Mouse (Mus musculus): ENCODE data around the gene Cst13.
"Not testable (repeated sequence)": the region's sequence is repeated elsewhere in the genome, so short reads cannot be mapped to it uniquely, and the experiment has no call there.

Gene Cst13

DNA sequence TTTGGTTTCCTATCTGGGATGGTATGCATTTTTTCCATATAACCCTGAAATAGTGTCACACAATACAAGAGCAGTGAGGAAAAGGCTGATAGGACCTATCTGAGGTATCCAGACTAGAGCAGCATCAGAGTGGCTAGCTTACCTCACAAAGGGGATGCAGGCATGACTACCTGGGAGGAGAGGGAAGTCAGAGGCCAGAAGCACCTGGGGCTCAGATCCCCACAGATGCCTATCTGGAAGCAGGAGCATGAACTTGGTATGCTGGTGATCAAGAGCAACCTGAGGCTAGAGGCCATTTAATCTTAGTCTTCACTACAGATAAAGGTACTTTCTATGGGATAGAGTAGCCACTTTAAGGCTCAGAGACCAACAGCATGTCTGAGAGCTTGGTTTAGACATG is at the start of gene Cst13:
Cst13 (plus strand) TSS at position 173 of the 400 bp plus-strand sequence.
- DNase-seq (ENCODE audit: low read depth) = no peak

GRCm38 (mm10) chr2:148771397-148771796 is 48.5 kb upstream of the Cst13 start, which contains the start of gene Cst11:
Gene Cst11, minus strand, starts transcription at chr2:148771497.
- DNase-seq (ENCODE audit: low read depth) = not testable (repeated sequence)

GRCm38 (mm10) chr2:148781709-148782108 is 38.2 kb upstream of the Cst13 start, which contains the start of gene 8030411F24Rik:
Gene 8030411F24Rik, plus strand, starts transcription at chr2:148782009.
- no peak for DNase-seq (ENCODE audit: low read depth)

GRCm38 (mm10) chr2:148789142-148789541 is 30.7 kb upstream of the Cst13 start, which contains the start of gene Cst12:
Gene Cst12, plus strand, starts transcription at chr2:148789361.
- no peak for DNase-seq (ENCODE audit: low read depth)

- no peak for DNase-seq (ENCODE audit: low read depth)
These were observed 21.4 kb upstream of the Cst13 start, which contains the start of gene Cst8 for GRCm38 (mm10) chr2:148798485-148798884. Gene Cst8, plus strand, starts transcription at chr2:148798785.

- DNase-seq (ENCODE audit: low read depth) = no peak
These were observed 18.4 kb upstream of the Cst13 start for GRCm38 (mm10) chr2:148801491-148801921.

GRCm38 (mm10) chr2:148806696-148807095 is 13.2 kb upstream of the Cst13 start:
- DNase-seq (ENCODE audit: low read depth) = no peak

DNA sequence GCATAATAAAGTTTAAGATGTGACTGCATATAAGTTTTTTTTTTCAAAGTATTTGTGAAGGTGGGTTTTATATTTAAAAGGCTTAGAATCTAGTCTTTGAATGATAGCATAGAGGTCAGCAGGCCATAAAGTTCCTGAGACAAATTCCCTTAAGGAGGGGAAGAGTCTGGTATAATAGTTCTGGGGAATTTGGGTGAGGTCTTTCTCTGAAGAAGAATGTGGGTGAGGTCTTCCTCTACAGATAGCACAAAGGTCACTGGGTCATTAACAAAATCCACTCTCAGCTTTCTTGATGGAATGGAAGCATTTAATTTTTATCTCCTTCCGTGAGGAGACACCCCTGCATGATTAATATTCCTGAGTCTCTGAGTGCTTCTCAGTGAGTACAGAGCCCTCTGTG is 6.1 kb downstream of the Cst13 start:
- DNase-seq (ENCODE audit: low read depth) = no peak

DNA sequence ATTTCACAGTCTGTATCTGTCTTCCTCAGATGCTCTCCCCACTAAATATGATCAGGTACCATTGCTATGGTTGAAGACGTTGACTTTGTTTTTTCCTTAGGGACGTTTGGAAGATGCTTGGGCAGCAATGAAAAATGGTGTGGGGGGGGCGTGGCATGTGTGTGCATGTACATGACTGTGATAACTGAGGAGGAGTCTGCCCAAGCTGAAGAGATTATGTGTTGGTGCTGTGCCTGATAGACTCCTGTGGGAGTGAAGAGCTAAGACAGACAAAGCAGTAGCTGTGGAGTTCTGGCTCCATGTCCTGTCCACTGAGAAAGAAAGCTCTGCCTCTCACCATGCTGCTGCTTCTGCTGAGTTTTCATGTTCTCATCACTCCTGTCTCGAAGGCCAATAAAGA is 15.0 kb downstream of the Cst13 start, which contains the start of gene Cst9:
Cst9 (plus strand) TSS at position 236 of the 400 bp plus-strand sequence.
- no peak for DNase-seq (ENCODE audit: low read depth)

DNA sequence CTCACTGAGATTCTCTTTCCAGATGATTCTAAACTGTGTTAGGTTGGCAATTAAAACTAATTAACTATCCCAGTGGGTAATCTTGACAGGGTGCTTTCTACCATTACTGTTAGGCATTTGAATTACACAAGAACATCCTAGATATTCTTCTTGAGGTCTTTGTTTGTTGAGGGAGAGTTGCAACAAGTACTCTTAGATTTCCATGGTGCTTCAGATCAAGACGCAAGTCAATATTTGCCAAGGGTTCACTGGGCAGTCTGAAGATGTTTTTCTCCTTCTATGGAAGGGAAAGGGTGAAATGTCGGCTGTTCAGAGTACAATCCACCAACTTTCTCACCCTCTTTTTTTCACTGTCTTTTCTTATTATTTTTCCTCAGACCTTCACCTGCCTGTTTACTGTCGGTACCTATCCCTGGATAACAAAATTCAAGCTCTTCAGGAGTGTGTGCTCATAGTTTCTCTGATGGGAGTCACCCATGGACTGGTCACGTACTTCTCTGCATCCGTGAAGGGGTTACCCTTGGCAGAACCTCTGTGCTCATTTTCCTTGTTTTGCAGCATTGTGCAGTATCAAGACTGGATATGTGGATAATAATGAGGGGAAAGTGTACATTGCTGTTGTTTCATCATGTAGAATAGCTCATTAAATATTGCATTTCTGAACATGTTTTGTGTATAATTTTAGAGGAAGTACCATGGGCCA is 18.3 kb downstream of the Cst13 start:
- no peak for DNase-seq (ENCODE audit: low read depth)

DNA sequence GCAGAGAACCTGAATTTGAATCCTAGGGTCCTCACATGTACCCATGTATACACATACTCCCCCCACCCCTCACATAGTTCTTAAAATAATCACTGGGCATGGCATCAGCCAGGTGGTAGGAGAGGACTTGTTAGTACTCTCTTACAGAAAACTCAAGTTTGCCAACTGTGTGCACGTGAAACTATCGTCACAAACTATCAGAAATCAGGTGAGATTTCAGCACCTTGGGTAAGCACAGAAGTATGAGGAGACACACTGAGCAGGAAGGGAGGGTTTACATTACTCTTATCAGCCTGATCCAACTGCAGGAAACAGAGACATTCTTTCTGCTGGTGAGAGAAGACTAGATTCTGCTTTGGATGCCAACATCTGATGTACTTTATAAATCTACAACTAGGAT is 19.3 kb downstream of the Cst13 start:
- DNase-seq (ENCODE audit: low read depth) = no peak

DNA sequence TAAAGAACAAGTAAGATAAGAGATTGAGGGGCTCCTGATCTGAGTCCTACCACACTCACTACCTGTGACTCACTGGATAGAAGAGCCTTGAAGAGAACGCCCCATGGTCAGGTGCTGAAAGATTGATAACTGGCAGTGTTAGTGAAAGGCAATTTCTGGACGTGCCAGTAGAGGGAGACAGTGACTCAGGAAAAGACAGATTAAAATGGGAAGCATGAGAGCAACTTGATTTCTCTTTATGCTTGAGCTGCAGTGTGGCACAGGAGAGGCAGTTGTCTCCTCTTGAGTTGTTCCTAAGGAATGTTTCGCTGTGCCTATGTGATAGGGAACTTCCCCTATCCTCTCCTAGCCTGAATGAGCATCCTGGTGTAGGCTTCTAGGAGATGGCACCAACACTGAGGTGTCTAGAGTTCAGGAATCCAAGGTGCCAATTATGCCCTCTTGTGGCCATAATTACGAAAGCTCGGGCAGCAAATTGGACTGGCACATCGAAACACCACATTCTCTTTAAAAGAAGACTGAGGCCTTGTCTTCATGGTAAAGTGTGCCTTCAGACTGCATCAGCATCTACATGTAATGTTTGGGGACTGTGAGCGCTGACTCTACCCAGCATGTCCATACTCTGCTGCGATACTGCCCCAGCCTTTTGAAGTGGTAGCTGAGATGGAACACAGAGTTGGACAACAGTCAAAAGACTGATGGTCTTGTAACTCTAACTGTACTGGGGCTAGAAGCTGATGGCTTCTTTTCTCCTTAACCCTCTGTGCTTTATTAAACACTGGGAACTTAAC is 31.4 kb downstream of the Cst13 start:
- peak; percentile 53 for DNase-seq (ENCODE audit: low read depth)

- no peak for DNase-seq (ENCODE audit: low read depth)
These were observed 36.9 kb downstream of the Cst13 start for GRCm38 (mm10) chr2:148856630-148857400.

GRCm38 (mm10) chr2:148857506-148857905 is 37.6 kb downstream of the Cst13 start:
- DNase-seq (ENCODE audit: low read depth) = no peak

GRCm38 (mm10) chr2:148860993-148861392 is 41.1 kb downstream of the Cst13 start:
- DNase-seq (ENCODE audit: low read depth) = no peak

GRCm38 (mm10) chr2:148861693-148862092 is 41.8 kb downstream of the Cst13 start:
- no peak for DNase-seq (ENCODE audit: low read depth)

DNA sequence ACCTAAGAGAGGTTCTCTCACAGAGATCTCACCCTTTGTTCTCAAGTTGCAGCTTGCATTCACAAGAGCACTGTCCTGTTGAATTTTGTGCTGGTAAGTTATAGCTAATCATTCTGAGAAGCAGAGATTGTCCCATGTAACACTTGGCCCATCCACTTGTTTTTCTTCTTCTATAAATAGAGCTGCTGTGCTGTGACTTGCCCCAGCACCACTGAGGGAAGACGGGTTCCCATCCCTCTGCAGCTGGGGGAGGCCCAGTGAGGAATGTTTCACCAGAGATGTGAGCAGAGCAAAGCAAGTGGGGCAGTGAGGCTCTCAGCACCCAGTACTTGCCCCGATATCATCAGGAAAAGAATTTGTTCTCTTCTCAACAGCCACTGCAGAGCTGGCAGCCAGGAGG is 45.1 kb downstream of the Cst13 start, which contains the start of gene 9230104L09Rik:
9230104L09Rik (minus strand) TSS at position 73 of the 400 bp plus-strand sequence.
- DNase-seq (ENCODE audit: low read depth) = no peak

DNA sequence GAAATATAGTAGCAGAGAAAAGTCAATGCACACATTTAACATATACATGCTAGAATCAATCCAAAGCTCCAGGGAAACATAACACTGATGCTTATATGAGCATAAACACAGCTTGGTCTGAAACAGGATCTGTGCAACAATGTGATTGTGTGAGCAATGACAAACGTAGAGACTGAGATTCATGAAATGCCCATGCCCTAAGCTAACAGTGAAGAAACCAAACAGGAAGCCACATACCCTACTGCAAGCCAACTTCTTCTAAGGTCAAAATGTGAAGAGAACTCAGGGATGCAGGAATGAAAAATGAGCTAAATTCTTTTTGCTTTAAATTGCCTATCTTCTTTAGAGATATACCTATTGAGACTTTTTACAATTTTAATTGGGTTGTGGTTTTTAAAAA is 49.1 kb downstream of the Cst13 start:
- DNase-seq (ENCODE audit: low read depth) = no peak

- DNase-seq (ENCODE audit: low read depth) = no peak
These were observed 50.6 kb downstream of the Cst13 start for GRCm38 (mm10) chr2:148870526-148870925.

DNA sequence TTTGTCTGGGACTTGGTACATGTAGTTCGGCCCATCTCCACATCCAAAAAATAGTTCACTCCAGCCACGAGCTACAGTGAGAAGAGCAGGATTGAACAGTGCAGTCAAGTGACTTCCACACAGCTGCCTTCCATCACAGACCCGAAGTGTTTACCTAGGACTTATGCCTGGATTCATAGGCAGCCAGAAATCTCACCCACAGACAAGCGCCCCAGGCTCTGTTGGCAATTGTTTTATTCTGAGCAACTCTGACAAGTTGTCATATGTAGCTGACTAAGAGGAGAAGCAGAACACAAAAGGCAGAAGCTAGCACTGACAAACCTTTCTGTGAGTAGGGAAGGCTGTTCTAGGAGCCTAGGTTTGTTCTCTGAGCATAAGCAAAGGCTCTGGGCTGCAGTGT is 53.0 kb downstream of the Cst13 start:
- no peak for DNase-seq (ENCODE audit: low read depth)

DNA sequence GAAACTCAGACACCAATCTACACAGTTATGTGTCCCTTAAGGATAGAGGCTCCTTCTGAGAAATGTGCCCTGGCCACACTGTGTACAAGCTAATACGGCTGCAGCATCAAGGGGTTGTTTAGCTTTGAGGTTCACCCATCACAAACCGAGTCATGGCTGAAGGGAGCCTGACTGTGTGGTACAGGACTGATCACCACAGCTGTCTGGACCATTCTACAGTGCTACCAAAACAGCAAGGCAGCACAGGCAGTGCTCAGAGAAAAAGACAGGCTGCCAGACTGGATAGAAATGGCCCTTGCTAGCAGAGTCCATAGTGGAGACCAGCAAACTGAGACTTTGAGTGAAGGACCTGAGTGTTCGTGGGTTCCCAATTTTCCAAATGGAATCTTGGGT is 54.3 kb downstream of the Cst13 start:
- peak; percentile 4 for DNase-seq (ENCODE audit: low read depth)
